Mouse (Mus musculus) embryonic facial prominence, embryonic 11.5 days (tissue): Measurements from ENCODE around the gene Jakmip3. TPM values are rescaled to one million over a fixed set of nuclear protein-coding genes. Genes with fewer than 3 reads are reported as not detected.

Experiments used
- ATAC-seq: fragments of 200-750 bp; cut with Nextera tagmentation; replicated peaks from 2 replicates; pipeline ENCODE4 v1.8.0; 2017; ENCODE audit warnings: low read depth; ENCODE audit not compliant: insufficient number of reproducible peaks, low FRiP score, low TSS enrichment
- DNase-seq: peaks from one replicate; pipeline ENCODE4 v3.0.0-alpha.2; 2015; ENCODE audit warnings: low spot score
- H3K27ac ChIP-seq: fragments of 300-500 bp; sonication (generic); replicated peaks from 2 replicates; pipeline ENCODE4 v1.5.1; 2014; ENCODE audit warnings: mild to moderate bottlenecking, low read depth, low read length, control low read depth
- H3K27me3 ChIP-seq: fragments of 300-500 bp; sonication (generic); 2 replicates; pipeline ENCODE4 v1.6.1; 2014; ENCODE audit warnings: mild to moderate bottlenecking, low read length, moderate library complexity, mixed read lengths; ENCODE audit not compliant: control insufficient read depth, insufficient read depth
- H3K36me3 ChIP-seq: fragments of 300-500 bp; sonication (generic); replicated peaks from 2 replicates; pipeline ENCODE4 v1.6.1; 2014; ENCODE audit warnings: low read depth, mild to moderate bottlenecking, low read length, moderate library complexity, mixed read lengths; ENCODE audit not compliant: control insufficient read depth, insufficient read depth
- H3K4me1 ChIP-seq: fragments of 300-500 bp; sonication (generic); 2 replicates; pipeline ENCODE4 v1.6.1; 2014; ENCODE audit warnings: low read length, mixed read lengths; ENCODE audit not compliant: control insufficient read depth, insufficient read depth
- H3K4me2 ChIP-seq: fragments of 300-500 bp; sonication (generic); 2 replicates; pipeline ENCODE4 v1.6.1; 2014; ENCODE audit warnings: low read depth, mild to moderate bottlenecking, control low read depth, low read length, moderate library complexity
- H3K4me3 ChIP-seq: fragments of 300-500 bp; sonication (generic); 2 replicates; pipeline ENCODE4 v1.5.1; 2014; ENCODE audit warnings: low read depth, low read length, control low read depth
- H3K9ac ChIP-seq: fragments of 300-500 bp; sonication (generic); replicated peaks from 2 replicates; pipeline ENCODE4 v1.6.1; 2014; ENCODE audit warnings: mild to moderate bottlenecking, control low read depth, low read length
- H3K9me3 ChIP-seq: fragments of 300-500 bp; sonication (generic); replicated peaks from 2 replicates; pipeline ENCODE4 v1.6.1; 2016; ENCODE audit warnings: mild to moderate bottlenecking, low read length, inconsistent platforms, mixed read lengths; ENCODE audit not compliant: control insufficient read depth
- WGBS: fragments of 180-500 bp; shearing (Covaris S2); extraction: QIAGEN DNeasy Blood & Tissue Kit; methylation state at CpG from one replicate; pipeline ENCODE4 v1.1.7; 2014; 5-methylcytosine and 5-hydroxymethylcytosine counted together
- polyA plus RNA-seq: library from polyadenylated mRNA; unstranded; fragments of >200 nt; fragmentation: Nextera tagmentation; extraction: Ambion mirVana; gene quantifications from 2 replicates; pipeline ENCODE4 v1.2.1, GENCODE M21; 2014

The Jakmip3 gene
- polyA plus RNA-seq, 1 experiment from 2014 or later, result 0.80 TPM

- H3K27ac ChIP-seq, result no peak overlapping the region
- H3K4me1 ChIP-seq, result no peaks in the 10 kb centered on the region
- no peaks in the 10 kb centered on the region for H3K36me3 ChIP-seq
- no peak overlapping the region for H3K9ac ChIP-seq
- no peak overlapping the region for H3K4me2 ChIP-seq
- no peaks in the 10 kb centered on the region for H3K9me3 ChIP-seq
- peak; percentile 15; the same call in 1 of the 2 replicates for ATAC-seq
- peak; percentile 12 for DNase-seq
- no peak overlapping the region for H3K4me3 ChIP-seq
- H3K27me3 ChIP-seq, result no peaks in the 10 kb centered on the region
- 56% methylated on average over 10 of the region's 10 CpGs for WGBS
Measured at GRCm38 (mm10) chr7:139103960-139104381, 163.4 kb downstream of the Jakmip3 start.

DNA sequence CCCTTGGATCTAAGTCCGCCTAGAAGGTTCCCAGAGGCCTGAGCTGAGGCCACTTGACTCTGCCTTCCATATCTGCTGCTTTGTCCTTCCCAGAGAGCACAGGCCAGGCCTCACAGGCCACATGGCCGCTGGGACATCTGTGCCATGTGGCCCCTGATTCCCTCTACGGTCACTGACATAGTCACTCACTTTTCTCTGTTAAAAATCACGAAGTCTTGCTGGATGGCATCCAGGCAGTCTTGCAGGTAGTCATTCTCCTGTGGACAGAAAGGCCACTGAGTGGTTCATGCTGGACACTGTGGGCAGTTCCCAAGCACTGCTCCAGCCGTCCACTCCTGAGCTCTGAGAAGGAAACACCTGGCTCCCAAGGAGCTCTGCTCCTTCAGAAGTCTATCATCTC, 164.5 kb downstream of the Jakmip3 start:
- Histone ChIP-seq H3K9ac (no peak overlapping the region), H3K4me1 (no peaks in the 10 kb centered on the region), H3K27ac (no peak overlapping the region), H3K4me3 (no peak overlapping the region), H3K4me2 (no peak overlapping the region), H3K36me3 (no peaks in the 10 kb centered on the region), H3K27me3 (no peaks in the 10 kb centered on the region), H3K9me3 (no peaks in the 10 kb centered on the region)
- 80% methylated on average over 5 of the region's 5 CpGs for WGBS
- no peak for ATAC-seq
- no peak for DNase-seq

- WGBS, result 86% methylated on average over 7 of the region's 7 CpGs
- DNase-seq (no peak), ATAC-seq (no peak)
- Histone ChIP-seq H3K36me3 (no peaks in the 10 kb centered on the region), H3K4me3 (no peak overlapping the region), H3K9me3 (no peaks in the 10 kb centered on the region), H3K4me1 (no peaks in the 10 kb centered on the region), H3K9ac (no peak overlapping the region), H3K4me2 (no peak overlapping the region), H3K27ac (no peak overlapping the region), H3K27me3 (no peaks in the 10 kb centered on the region)
Measured at GRCm38 (mm10) chr7:139105705-139106104, 165.2 kb downstream of the Jakmip3 start.

DNA sequence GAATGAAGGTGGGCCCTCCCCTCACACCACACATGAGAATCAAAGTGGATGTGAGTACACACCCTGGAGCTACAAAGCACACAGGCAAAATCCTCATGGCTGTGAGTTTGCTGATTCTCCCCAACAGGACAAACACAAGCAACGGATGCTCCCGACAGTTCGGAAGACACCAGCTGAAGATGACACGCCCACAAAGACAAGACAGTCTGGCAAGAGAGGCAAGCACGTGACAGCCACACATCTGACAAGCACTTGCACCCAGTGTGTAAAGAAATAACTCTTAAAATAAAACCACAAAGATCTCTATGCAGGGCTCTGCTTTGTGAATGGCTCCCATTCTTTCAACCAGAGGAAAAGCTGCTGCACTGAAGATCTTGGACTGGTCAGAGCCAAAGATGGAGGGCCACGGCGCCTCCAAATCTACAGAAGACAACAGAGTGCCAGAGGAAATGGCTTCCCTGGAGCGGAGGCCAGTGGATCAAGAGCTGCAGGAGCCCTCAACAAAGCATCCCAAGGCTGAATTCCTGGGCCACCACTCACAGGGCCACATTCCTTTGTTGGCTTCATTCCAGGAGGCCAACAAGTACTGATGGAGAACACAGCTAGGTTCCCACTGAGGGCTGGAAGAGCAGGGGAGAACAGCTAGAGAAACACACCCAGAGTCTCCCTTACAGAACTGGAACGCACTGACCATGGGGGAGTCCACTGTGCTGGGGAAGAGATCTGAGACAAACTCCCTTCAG, 167.5 kb downstream of the Jakmip3 start:
- Histone ChIP-seq H3K27ac (no peak overlapping the region), H3K27me3 (no peaks in the 10 kb centered on the region), H3K9me3 (no peaks in the 10 kb centered on the region), H3K36me3 (no peaks in the 10 kb centered on the region), H3K4me3 (no peak overlapping the region), H3K9ac (no peak overlapping the region), H3K4me1 (no peaks in the 10 kb centered on the region), H3K4me2 (no peak overlapping the region)
- no peak for DNase-seq
- WGBS, result 85% methylated on average over 9 of the region's 9 CpGs
- ATAC-seq, result no peak

DNA sequence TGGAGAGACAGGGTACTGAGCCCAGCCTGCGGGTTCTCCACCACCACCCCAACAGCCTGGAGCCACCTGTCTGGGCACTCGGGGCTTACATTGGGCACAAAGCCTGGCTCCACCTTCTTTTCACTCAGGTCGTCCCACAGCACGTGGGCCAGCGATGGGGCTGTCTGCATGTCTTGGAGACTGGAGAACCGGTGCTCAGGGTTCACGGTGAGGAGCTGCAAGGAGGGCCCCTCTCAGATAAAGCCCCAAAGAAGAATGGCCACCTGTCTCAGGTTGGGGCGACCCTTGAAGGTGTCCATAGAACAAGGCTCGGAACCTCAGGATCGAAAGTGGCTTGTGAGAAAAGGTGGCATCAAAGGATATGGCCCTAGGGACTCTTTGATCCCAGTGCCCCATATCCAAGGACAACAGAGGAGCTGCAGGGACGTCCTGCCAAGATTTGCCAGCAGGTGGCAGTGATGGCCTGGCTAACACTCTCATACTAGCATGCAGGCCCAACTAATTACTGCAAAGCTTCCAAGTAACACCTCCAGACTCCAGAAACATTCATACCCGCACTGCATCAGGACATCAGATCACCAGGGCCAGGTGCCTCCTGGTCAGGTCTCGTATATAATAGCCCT, 178.7 kb downstream of the Jakmip3 start:
- no peaks in the 10 kb centered on the region for H3K36me3 ChIP-seq
- DNase-seq, result peak; percentile 80
- H3K4me1 ChIP-seq, result no peaks in the 10 kb centered on the region
- no peak overlapping the region for H3K9ac ChIP-seq
- WGBS, result 45% methylated on average over 13 of the region's 13 CpGs
- H3K4me2 ChIP-seq, result no peak overlapping the region
- no peaks in the 10 kb centered on the region for H3K9me3 ChIP-seq
- H3K27ac ChIP-seq, result no peak overlapping the region
- H3K4me3 ChIP-seq, result no peak overlapping the region
- peak; percentile 67 for ATAC-seq
- H3K27me3 ChIP-seq, result no peaks in the 10 kb centered on the region

- Histone ChIP-seq H3K4me2 (no peak overlapping the region), H3K4me3 (no peak overlapping the region), H3K4me1 (no peaks in the 10 kb centered on the region), H3K27ac (no peak overlapping the region), H3K9me3 (no peaks in the 10 kb centered on the region), H3K9ac (no peak overlapping the region), H3K36me3 (no peaks in the 10 kb centered on the region), H3K27me3 (no peaks in the 10 kb centered on the region)
- WGBS, result 55% methylated on average over 2 of the region's 2 CpGs
- ATAC-seq, result no peak
- DNase-seq, result no peak
Measured at GRCm38 (mm10) chr7:139119775-139120153, 179.2 kb downstream of the Jakmip3 start.

- H3K4me3 ChIP-seq, result no peak overlapping the region
- H3K9me3 ChIP-seq, result no peaks in the 10 kb centered on the region
- DNase-seq, result no peak
- H3K27ac ChIP-seq, result no peak overlapping the region
- H3K27me3 ChIP-seq, result no peaks in the 10 kb centered on the region
- ATAC-seq, result no peak
- H3K4me2 ChIP-seq, result no peak overlapping the region
- H3K36me3 ChIP-seq, result no peaks in the 10 kb centered on the region
- no peaks in the 10 kb centered on the region for H3K4me1 ChIP-seq
- WGBS, result 88% methylated on average over 4 of the region's 4 CpGs
- H3K9ac ChIP-seq, result no peak overlapping the region
Measured at GRCm38 (mm10) chr7:139125881-139126280, 185.4 kb downstream of the Jakmip3 start.

DNA sequence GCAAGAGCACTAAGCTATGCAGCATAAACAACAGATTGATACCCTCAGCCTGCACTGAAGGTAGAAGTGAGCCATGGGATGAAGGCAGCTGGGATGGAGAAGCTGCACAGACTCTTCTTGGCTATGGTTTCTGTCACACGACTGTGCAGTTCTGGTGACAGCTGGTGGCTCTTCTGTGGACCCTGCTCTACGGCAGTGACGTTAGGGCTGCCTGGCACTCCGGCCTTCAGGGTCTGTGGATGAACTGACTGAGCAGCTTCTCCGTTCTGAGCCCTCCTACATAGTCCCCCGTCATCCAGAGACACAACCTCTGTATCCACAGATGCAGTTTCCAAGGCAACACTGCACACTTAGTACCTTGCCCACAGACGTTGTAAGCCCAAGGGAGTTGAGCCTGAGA, 186.0 kb downstream of the Jakmip3 start:
- no peak for ATAC-seq
- 81% methylated on average over 7 of the region's 7 CpGs for WGBS

More for the DNA sequence above, 186.0 kb downstream of the Jakmip3 start:
- H3K4me2 ChIP-seq, result no peak overlapping the region
- H3K9ac ChIP-seq, result no peak overlapping the region
- no peak overlapping the region for H3K4me3 ChIP-seq
- no peak overlapping the region for H3K27ac ChIP-seq
- no peaks in the 10 kb centered on the region for H3K4me1 ChIP-seq
- H3K9me3 ChIP-seq, result no peaks in the 10 kb centered on the region
- no peaks in the 10 kb centered on the region for H3K27me3 ChIP-seq
- H3K36me3 ChIP-seq, result no peaks in the 10 kb centered on the region
- DNase-seq, result no peak
